Mouse (Mus musculus) spleen, postnatal 36 days (tissue): Measurements from ENCODE around the gene Pip5k1c.
A peak's percentile ranks its signal among the peaks of the same experiment; 100 is the strongest.

Experiments
- DNase-seq, 2 experiments: peaks; one replicate each; pipeline ENCODE4 v3.0.0; 2022; ENCODE audit warnings: low spot score in 2 of 2, mixed read lengths in 1 of 2

The Pip5k1c gene

DNA sequence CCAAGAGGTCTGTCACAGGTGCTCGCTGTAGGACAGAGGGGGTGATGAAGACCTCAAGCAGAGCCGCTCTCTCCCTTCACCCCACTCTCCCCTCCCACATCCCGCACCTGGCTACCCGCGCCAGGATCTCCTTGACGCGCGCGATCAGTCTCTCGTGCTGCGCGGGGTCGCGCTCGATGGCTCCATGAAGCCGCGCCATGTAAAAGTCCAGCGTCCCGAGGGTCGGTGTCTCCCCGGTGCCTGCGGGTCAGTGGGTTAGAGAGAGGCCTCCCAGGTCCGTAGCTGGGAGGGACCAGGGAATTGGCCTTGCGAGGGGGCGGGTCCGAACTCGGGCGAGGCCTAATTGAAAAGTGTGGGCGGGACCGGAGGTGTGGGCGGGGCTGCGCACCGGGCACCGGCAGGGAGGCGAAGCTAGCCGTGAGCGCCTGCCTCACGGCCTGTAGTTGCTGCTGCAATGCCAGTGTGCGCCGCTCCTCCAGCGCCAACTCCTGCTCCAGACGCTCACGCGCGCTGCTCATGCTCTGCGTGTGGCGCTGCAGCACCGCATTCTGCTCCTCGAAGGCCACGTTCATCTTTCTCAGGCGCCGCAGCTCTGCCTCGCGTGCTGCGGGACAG is 53.8 kb downstream of the Pip5k1c start:
- DNase-seq = peak; percentile 69 to 71

- peak in 1 of 2 experiments; percentile 64 for DNase-seq
Observed at GRCm38 (mm10) chr10:81349146-81349545, 56.4 kb downstream of the Pip5k1c start.

DNA sequence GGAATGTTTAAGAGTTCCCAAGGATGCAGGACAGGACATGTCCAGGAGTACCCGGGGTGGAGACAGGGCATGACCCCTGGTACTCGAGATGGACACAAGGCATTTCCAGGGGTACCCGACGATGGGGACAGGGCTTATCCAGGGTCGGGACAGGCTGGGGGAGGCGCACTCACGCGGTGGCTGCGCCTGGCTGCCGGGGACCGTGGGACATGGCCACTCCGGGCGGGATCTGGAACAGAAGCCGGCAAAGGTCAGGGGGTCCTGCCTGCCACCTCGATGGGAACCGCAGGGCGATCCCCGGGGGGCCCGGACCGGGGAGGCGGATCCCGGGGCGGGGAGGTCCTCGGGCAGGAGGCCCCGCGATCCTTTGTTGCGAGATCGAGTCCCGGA is 57.2 kb downstream of the Pip5k1c start:
- no peak for DNase-seq

- DNase-seq = peak; percentile 99
Observed at GRCm38 (mm10) chr10:81350351-81351063, 57.7 kb downstream of the Pip5k1c start, which contains the start of gene Hmg20b. TSS of gene Hmg20b (minus strand) at chr10:81350480.

GRCm38 (mm10) chr10:81351678-81352291 is 59.0 kb downstream of the Pip5k1c start:
- DNase-seq = peak; percentile 57 to 74

GRCm38 (mm10) chr10:81354738-81355477 is 62.1 kb downstream of the Pip5k1c start:
- no peak for DNase-seq

GRCm38 (mm10) chr10:81355533-81355932 is 62.8 kb downstream of the Pip5k1c start:
- DNase-seq = no peak

GRCm38 (mm10) chr10:81356352-81356990 is 63.7 kb downstream of the Pip5k1c start:
- DNase-seq = peak; percentile 68 to 73

- peak; percentile 91 to 92 for DNase-seq
Observed at GRCm38 (mm10) chr10:81356991-81357844, 64.5 kb downstream of the Pip5k1c start, which contains the start of gene Mfsd12. TSS of gene Mfsd12 (plus strand) at chr10:81357491.

- DNase-seq = no peak
Observed at GRCm38 (mm10) chr10:81358209-81358608, 65.4 kb downstream of the Pip5k1c start.

- no peak for DNase-seq
Observed at GRCm38 (mm10) chr10:81358841-81359240, 66.1 kb downstream of the Pip5k1c start.

DNA sequence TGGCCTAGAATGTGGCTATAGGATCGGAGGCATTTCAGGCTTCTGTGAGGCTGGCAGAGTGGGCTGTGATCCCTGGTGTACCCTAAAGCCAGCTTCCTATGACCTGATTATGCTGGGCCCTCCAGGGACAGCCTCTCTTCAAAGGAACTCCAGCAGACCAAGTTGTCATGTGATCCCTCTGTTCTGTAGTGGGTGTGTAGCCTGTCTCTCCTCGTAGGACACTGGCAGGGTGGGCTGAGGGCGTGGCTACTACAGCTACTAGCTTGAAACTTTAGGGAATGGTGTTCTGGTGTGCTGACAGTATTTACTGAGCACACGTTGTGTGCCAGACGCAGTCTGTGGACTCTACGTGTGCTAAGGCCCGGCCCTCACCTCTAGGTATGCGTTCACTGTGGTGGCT is 68.0 kb downstream of the Pip5k1c start:
- no peak for DNase-seq

GRCm38 (mm10) chr10:81362336-81362949 is 69.7 kb downstream of the Pip5k1c start:
- peak; percentile 56 to 77 for DNase-seq

DNA sequence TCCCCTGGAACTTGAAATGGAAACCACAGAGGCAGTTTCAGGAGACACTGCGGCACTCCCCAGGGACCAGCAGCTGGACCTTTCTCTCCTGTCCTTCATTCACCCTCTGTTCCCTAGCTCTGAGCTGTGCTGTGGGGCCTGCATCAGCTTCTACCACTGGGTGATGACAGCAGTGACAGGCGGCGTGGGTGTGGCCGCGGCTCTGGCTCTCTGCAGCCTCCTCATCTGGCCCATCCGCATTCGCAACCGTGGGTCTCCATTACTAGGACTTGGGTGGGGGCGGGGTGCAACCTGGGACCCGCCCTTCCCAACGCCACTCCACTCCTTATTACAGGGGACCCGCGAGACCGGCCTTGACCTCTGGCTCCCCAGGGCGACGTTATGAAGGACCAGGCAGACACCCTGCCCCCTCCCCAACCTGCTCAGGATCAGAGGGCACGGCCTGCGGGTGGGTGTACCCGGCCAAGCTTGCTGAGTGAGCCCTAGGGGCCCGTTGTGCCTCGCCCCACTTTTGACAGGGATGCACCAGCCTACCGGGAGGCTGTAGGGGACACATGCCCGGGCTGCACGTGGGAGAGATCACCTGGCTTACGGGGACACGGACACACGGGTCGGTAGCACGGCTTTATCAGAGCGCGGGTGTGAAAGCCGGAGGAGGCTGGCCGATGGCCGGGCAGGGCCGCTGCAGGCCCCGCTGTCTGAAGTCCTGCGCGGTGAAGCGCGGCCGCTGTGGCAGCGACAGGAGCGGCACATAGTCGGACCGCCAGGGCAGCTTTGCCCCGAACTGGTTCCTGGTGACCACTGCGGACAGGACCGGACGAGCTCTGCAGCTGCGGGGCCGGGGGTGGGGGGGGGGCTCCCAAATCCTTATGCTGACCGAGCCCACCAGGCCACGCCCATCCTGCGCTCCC is 70.9 kb downstream of the Pip5k1c start:
- no peak for DNase-seq

DNA sequence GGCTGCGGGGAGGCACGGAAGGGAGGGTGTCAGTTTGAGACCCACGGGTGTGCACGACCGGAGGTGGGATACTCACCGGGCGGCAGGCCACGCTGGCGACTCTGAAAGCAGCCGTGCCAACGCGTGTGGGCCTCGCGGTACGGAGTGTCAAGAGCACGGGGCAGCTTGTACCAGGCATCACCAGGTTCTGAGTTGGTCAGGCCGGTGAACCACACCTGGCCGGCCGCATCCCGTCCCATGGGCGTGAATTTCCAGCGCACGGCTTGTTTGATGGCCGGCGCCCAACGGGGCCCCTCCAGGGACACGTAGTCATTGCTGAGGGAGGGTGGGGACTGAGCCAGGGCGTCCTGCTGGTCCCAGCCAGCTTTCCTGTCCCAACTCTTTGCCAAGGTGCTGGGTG is 71.9 kb downstream of the Pip5k1c start:
- DNase-seq = no peak

GRCm38 (mm10) chr10:81365073-81365472 is 72.3 kb downstream of the Pip5k1c start:
- DNase-seq = no peak

DNA sequence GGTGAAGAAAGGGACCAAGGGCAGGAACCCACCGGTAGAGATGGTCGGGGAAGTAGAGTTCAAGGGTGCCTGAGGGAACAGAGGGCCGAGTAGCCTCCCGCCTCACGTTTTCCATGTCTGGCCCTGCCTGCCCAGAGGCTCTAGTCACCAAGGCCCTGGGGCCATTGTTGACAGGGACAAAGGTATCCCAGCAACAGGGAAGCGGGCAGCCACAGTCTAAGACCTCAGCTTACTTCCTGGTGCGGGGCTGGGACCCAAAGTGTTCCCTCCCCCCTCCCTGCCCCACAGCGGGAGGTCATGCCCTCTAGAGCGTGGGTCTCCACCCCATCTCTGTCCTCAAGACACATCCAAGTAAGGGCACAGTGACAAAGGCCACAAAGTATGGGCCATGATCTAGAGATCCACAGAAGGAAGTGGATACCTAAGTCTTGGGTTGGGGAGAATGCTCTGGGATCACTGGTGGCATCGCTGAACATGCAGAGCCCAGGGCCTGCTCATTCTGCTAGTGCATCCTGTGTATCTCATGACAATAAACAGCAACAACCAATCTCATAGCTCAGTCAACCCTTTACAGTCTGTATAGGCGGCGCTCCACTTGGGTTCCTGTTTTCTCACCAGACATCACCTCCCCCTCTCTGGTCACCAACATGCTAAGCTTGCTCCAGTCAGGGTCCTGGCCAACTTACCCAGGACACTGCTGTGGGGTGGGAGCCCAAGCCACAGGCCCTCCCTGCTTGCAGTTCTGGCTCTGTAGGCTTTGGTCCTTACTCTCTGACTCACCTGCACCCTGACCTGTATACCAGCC is 73.1 kb downstream of the Pip5k1c start, which contains the start of gene 4930404N11Rik:
Gene 4930404N11Rik, minus strand, starts transcription at position 145 of the 805 bp plus-strand sequence.
- no peak for DNase-seq
